Mouse (Mus musculus): Measurements from ENCODE around the gene Ak2. TPM values are rescaled to one million over a fixed set of nuclear protein-coding genes. Genes with fewer than 3 reads are reported as not detected.

Ak2 gene
- total RNA-seq, 2 experiments from 2014 or later, result 131 to 134 TPM

- DNase-seq, result peak; percentile 66 to 74
Observed at GRCm38 (mm10) chr4:129011604-129012121, 19.9 kb downstream of the Ak2 start.

- DNase-seq, result no peak
Observed at GRCm38 (mm10) chr4:129013151-129013864, 21.6 kb downstream of the Ak2 start.

GRCm38 (mm10) chr4:129016329-129016728 lies 24.6 kb downstream of the Ak2 start:
- peak; percentile 21 to 46 for DNase-seq

GRCm38 (mm10) chr4:129017150-129017549 lies 25.4 kb downstream of the Ak2 start:
- DNase-seq, result no peak

GRCm38 (mm10) chr4:129018788-129019435 lies 27.2 kb downstream of the Ak2 start:
- DNase-seq, result no peak

GRCm38 (mm10) chr4:129019788-129020187 lies 28.0 kb downstream of the Ak2 start:
- no peak for DNase-seq

GRCm38 (mm10) chr4:129020454-129020853 lies 28.7 kb downstream of the Ak2 start:
- peak; percentile 93 for DNase-seq

GRCm38 (mm10) chr4:129021426-129021825 lies 29.7 kb downstream of the Ak2 start:
- no peak for DNase-seq

- DNase-seq, result no peak
Observed at GRCm38 (mm10) chr4:129021886-129022285, 30.1 kb downstream of the Ak2 start.

- DNase-seq, result peak; percentile 32 to 36
Observed at GRCm38 (mm10) chr4:129023884-129024283, 32.1 kb downstream of the Ak2 start.

- DNase-seq, result peak; percentile 95 to 98
Observed at GRCm38 (mm10) chr4:129024775-129025174, 33.0 kb downstream of the Ak2 start.

- no peak for DNase-seq
Observed at GRCm38 (mm10) chr4:129025707-129026106, 33.9 kb downstream of the Ak2 start.

- no peak for DNase-seq
Observed at GRCm38 (mm10) chr4:129030746-129031145, 39.0 kb downstream of the Ak2 start.

- no peak for DNase-seq
Observed at GRCm38 (mm10) chr4:129031408-129031965, 39.7 kb downstream of the Ak2 start.

- peak in 1 of 2 experiments; percentile 19 for DNase-seq
Observed at GRCm38 (mm10) chr4:129032133-129032962, 40.6 kb downstream of the Ak2 start.

- DNase-seq, result peak; percentile 76 to 85
Observed at GRCm38 (mm10) chr4:129032963-129033951, 41.5 kb downstream of the Ak2 start.

GRCm38 (mm10) chr4:129034224-129034623 lies 42.5 kb downstream of the Ak2 start:
- no peak for DNase-seq

- peak; percentile 85 to 88 for DNase-seq
Observed at GRCm38 (mm10) chr4:129034706-129035660, 43.2 kb downstream of the Ak2 start.

- DNase-seq, result peak; percentile 57 to 67
Observed at GRCm38 (mm10) chr4:129035851-129036445, 44.2 kb downstream of the Ak2 start.
